Mouse (Mus musculus) lung, postnatal 0 days (tissue): Measurements from ENCODE around the gene Tmem132d.

ENCODE experiments used
- CTCF ChIP-seq: IDR thresholded peaks from 2 replicates; pipeline ENCODE4 v1.5.1; 2016; ENCODE audit warnings: antibody characterized with exemption, mild to moderate bottlenecking
- EP300 ChIP-seq: IDR thresholded peaks from 2 replicates; pipeline ENCODE4 v1.6.1; 2016; ENCODE audit warnings: antibody characterized with exemption, mild to moderate bottlenecking, control low read depth

- TF ChIP-seq CTCF: no peak
- TF ChIP-seq EP300: no peak
Measured at GRCm38 (mm10) chr5:127883021-127883420, 549.9 kb downstream of the Tmem132d start.
